Mouse (Mus musculus): ENCODE results near the gene Sesn3. TPM values are rescaled to one million over a fixed set of nuclear protein-coding genes. Genes with fewer than 3 reads are reported as not detected.

The Sesn3 gene
- total RNA-seq, 2 experiments from 2014 or later, result 16.6 to 27.7 TPM

DNA sequence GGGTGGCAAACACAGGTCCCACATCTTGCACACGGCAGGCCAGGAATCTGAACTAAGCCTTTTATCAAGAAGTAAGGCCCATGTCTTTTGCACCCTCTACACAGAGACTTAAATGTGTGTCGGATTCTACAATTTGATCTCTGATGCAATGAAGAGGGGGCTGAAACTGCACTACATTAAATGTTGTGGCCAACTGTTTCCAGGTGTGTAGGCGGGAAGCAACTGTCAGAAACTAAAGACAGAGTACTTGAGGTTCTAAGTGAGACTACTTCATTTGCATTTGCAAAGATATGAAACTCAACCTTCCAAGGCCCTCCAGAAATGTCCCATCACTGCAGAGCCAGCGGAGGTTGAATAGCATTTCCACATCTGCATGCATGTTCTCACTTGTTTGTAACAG lies 101.3 kb downstream of the Sesn3 start:
- no peak for DNase-seq
- no peak for TF ChIP-seq CTCF (IDR thresholded peaks at IDR 0.05)
- H3K4me3 ChIP-seq, result no peak overlapping the region
- intact Hi-C loops (cut with DNase I), result no loop called here
- no peak overlapping the region for H3K27ac ChIP-seq

DNA sequence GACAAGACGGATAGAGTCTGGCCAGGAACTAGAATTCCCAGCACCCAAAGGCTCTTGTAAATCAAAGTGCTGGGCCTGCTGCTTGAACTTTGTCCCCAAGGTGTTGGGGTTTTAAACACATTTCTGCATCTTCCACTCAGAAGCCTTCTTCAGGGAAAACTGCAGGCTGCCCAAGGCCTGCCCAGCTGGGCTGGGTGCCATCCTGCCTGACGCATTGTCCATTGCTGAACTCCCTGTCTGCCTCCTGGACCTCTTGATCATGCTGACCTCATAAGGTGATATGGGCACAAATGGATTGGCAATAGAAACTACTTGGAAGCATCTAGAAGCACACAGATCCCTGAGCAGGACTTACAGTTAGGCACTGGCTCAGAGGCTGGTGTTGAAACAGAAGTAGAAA lies 103.3 kb downstream of the Sesn3 start:
- Histone ChIP-seq H3K27ac (no peak overlapping the region), H3K4me3 (no peak overlapping the region)
- TF ChIP-seq CTCF (IDR thresholded peaks at IDR 0.05), result no peak
- intact Hi-C loops (cut with DNase I), result no loop called here
- DNase-seq, result no peak

GRCm38 (mm10) chr9:14379769-14380385 lies 105.0 kb downstream of the Sesn3 start:
- intact Hi-C loops (cut with DNase I), result loop anchor here (5.0 kb wide), 1 partner anchor 33 kb away; no protein-coding TSS in a partner anchor
- peak overlapping the region; percentile 87 for H3K27ac ChIP-seq
- H3K4me3 ChIP-seq, result peak overlapping the region; percentile 75
- DNase-seq, result no peak
- no peak for TF ChIP-seq CTCF (IDR thresholded peaks at IDR 0.05)

DNA sequence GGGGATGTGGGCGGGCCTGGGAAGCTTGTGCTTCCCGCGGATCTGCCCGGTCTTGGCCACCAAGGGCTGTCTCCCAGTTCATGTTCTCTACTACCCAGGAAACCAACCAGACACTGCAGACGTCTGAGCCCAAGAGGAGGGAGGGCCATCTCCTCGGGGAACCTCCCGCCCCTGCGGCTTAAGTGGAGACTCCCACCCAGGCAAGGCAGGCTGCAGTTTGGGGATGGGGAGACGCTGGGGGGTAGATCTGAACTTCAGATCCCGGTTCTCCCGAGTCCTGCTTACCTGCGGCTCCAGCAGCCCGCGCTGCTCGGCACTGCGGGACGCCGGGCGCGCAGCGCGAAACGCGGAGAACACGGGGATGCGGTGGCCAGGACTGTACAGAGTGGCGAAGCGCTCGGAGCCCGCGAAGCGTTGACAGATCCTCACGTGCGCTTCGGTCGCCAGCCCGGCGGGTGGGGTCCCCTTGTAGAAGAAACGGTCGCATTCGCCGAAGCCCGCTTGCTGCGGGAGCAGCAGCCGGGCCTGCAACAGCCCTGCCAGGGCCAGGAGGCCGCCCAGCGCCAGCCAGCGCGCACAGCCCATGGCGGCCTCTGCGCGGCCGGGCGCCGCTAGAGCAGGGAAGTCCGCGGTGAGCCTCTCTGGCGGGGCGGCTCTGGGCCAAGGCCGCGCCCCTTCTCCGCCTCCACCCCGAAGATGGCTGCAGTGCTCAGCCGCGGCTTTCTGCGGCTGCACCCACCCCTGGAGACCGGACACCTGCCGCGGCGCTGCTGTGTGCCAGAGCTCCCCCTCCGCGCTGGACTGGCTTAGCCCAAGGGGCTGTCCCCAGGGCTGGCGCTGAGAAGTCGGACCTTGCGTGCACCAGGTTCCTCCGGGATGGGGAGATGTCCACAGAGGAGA lies 105.8 kb downstream of the Sesn3 start:
- H3K27ac ChIP-seq, result peak overlapping the region; percentile 87
- TF ChIP-seq CTCF (IDR thresholded peaks at IDR 0.05), result peak; percentile 24; the same call in 1 of the 2 replicates
- intact Hi-C loops (cut with DNase I), result loop anchor here (5.0 kb wide), 1 partner anchor 33 kb away; no protein-coding TSS in a partner anchor

DNA sequence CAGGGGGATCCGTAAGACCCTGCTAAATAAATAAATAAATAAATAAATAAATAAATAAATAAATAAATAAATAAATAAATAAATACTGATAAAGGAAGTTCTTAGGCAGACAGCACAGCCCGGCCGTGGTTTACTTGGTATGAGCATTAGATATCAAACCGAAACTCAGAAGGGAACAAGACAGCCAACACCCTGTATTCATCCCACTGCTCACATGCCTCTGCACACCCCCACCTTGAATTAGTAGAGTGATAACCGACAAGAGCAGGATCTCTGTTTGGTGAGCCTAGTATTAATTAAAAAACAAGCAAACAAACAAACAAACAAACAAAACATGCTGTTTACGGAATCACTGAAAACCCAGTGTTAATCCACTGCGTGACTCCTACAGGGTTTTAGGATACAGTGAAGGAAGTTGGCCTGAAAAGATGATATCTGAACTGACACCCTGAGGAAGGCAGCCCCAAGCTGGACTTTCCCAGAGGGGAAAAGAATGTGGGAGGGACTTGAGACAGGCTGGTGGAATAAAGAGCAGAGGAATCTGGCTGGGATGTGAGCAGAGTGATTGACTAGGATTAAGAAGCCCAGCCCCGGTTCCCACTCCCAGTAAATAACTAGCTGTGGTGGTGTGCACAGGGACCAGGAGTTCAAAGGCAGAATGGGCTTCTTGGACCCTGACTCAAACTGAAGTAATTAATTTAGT lies 106.6 kb downstream of the Sesn3 start, which contains the start of gene Endod1:
Gene Endod1, minus strand, starts transcription at position 155 of the 703 bp plus-strand sequence.
- Histone ChIP-seq H3K27ac (peak within 1 kb of the TSS; percentile 87), H3K4me3 (peak within 1 kb of the TSS; percentile 75)
- peak; percentile 34 for DNase-seq
- TF ChIP-seq CTCF (IDR thresholded peaks at IDR 0.05), result no peak
- intact Hi-C loops (cut with DNase I), result loop anchor here (5.0 kb wide), 1 partner anchor 34 kb away; no protein-coding TSS in a partner anchor

More for the DNA sequence above, 105.8 kb downstream of the Sesn3 start:
- peak; percentile 92 for DNase-seq
- H3K4me3 ChIP-seq, result peak overlapping the region; percentile 75

GRCm38 (mm10) chr9:14382256-14382791 lies 107.5 kb downstream of the Sesn3 start:
- no peak for DNase-seq
- no peak for TF ChIP-seq CTCF (IDR thresholded peaks at IDR 0.05)
- Histone ChIP-seq H3K4me3 (no peak overlapping the region), H3K27ac (peak overlapping the region; percentile 87; the same call in 1 of the 2 replicates)
- intact Hi-C loops (cut with DNase I), result loop anchor here (5.0 kb wide), 1 partner anchor 35 kb away; no protein-coding TSS in a partner anchor

Other genes starting within 250 kb of the Sesn3 start
- gene Endod1, start 106.4 kb downstream of the Sesn3 start, total RNA-seq (2021), result 1 to 10 TPM; 2.7 to 4.5 TPM
- not detected for gene Kdm4d, start 225.4 kb downstream of the Sesn3 start, total RNA-seq (2021)
- 100 to 1,000 TPM; 101 TPM for gene Cwc15, start 225.6 kb downstream of the Sesn3 start, total RNA-seq (2021)

Data from gastrocnemius, adult 2 months (tissue).